Mouse (Mus musculus): ENCODE results near the gene Dexi. TPM values are rescaled to one million over a fixed set of nuclear protein-coding genes. Genes with fewer than 3 reads are reported as not detected.

Gene Dexi
- total and polyA plus RNA-seq, 3 experiments = 9.3 to 17.8 TPM; not detected in 1

DNA sequence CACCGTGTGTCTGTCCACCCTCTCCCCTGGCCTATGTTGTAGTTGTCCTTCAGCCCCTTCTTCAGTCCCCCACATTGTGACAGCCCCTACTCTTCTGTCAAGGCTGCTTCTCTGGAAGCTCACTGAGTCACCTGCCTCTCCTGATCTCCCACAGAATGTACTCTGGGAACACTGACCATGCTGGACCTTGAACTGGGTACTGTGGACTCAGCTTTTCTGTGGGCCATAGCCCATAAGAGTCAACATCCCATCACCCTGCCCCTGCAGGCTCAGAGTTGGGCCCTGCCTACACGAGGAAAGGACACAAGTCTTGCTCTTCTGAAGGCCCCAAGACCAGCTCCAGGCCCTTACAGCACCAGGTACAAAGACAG is 17.3 kb downstream of the Dexi start:
- no peaks in the 10 kb centered on the region for H3K36me3 ChIP-seq (ENCODE audit: control insufficient read depth in 1 of 2, insufficient read depth in 2 of 2, low read length in 2 of 2)
- no peaks in the 10 kb centered on the region for H3K27me3 ChIP-seq (ENCODE audit: control insufficient read depth in 1 of 2, insufficient read depth in 2 of 2, low read length in 2 of 2)
- H3K27ac ChIP-seq (ENCODE audit: control insufficient read depth, low read depth, low read length) = no peak overlapping the region
- DNase-seq (ENCODE audit: low read depth, low spot score) = no peak
- no peak overlapping the region for H3K4me3 ChIP-seq (ENCODE audit: control insufficient read depth in 1 of 2, insufficient read depth in 1 of 2, low read depth in 2 of 2, low read length in 2 of 2)
- H3K9ac ChIP-seq (ENCODE audit: control insufficient read depth, low read depth, low read length, poor library complexity, severe bottlenecking) = no peak overlapping the region
- no peaks in the 10 kb centered on the region for H3K79me2 ChIP-seq (ENCODE audit: control insufficient read depth, insufficient read depth, low read length, poor library complexity)
- H3K9me3 ChIP-seq (replicated peaks; ENCODE audit: insufficient read depth, low read length) = no peaks in the 10 kb centered on the region
- H3K4me1 ChIP-seq (ENCODE audit: control insufficient read depth in 1 of 2, insufficient read depth in 2 of 2, low read length in 2 of 2) = 0 out of 4 replicates have a peak, but pooled peaks cover 0 to 5% of the 10 kb centered on the region in 2 experiments
- TF ChIP-seq CTCF (IDR thresholded peaks at IDR 0.05 in 2 of 3, conservative IDR thresholded peaks at IDR 0.05 in 1 of 3; ENCODE audit: control insufficient read depth in 1 of 3, insufficient read depth in 1 of 3, low read depth in 2 of 3, low read length in 3 of 3, poor library complexity in 1 of 3, severe bottlenecking in 1 of 3) (no peak), ZKSCAN1 (IDR thresholded peaks at IDR 0.05; ENCODE audit: low read depth, low read length) (no peak), ZNF384 (IDR thresholded peaks at IDR 0.05; ENCODE audit: low read depth, low read length) (no peak), POLR2AphosphoS5 (IDR thresholded peaks at IDR 0.05; ENCODE audit: borderline replicate concordance, low read depth, low read length) (no peak), ZMIZ1 (IDR thresholded peaks at IDR 0.05; ENCODE audit: low read depth, low read length) (no peak), MYC (IDR thresholded peaks at IDR 0.05; ENCODE audit: low read depth, low read length) (no peak), KAT2A (conservative IDR thresholded peaks at IDR 0.05; ENCODE audit: low read depth, low read length) (no peak), USF1 (IDR thresholded peaks at IDR 0.05; ENCODE audit: low read depth, low read length) (no peak), CHD2 (IDR thresholded peaks at IDR 0.05; ENCODE audit: low read length) (no peak), SIN3A (IDR thresholded peaks at IDR 0.05; ENCODE audit: low read length) (no peak), NELFE (IDR thresholded peaks at IDR 0.05; ENCODE audit: low read depth, low read length) (no peak), ELF1 (IDR thresholded peaks at IDR 0.05; ENCODE audit: low read depth, low read length) (no peak), TCF12 (IDR thresholded peaks at IDR 0.05; ENCODE audit: low read depth, low read length) (no peak), MYB (IDR thresholded peaks at IDR 0.05; ENCODE audit: low read depth, low read length) (no peak), NRF1 (IDR thresholded peaks at IDR 0.05; ENCODE audit: insufficient read depth, low read depth, low read length, poor library complexity, severe bottlenecking) (no peak), POLR2A (IDR thresholded peaks at IDR 0.05; ENCODE audit: control insufficient read depth in 1 of 2, insufficient read depth in 1 of 2, low read depth in 1 of 2, low read length in 2 of 2, poor library complexity in 1 of 2) (no peak), JUND (IDR thresholded peaks at IDR 0.05; ENCODE audit: low read depth, low read length) (no peak)

- TF ChIP-seq TAL1 (IDR thresholded peaks at IDR 0.05; ENCODE audit: low read length) (0 out of 2 replicates have a peak, but pooled peaks have one; percentile 3), NELFE (IDR thresholded peaks at IDR 0.05; ENCODE audit: low read depth, low read length) (no peak), EP300 (IDR thresholded peaks at IDR 0.05; ENCODE audit: low read depth in 1 of 2, low read length in 2 of 2) (peak in 1 of 2 experiments; percentile 12; a peak in 1 of 4 replicates), ZMIZ1 (IDR thresholded peaks at IDR 0.05; ENCODE audit: low read depth, low read length) (no peak)
- H3K4me3 ChIP-seq (ENCODE audit: control insufficient read depth in 1 of 2, insufficient read depth in 1 of 2, low read depth in 2 of 2, low read length in 2 of 2) = no peak overlapping the region
- 0 out of 4 replicates have a peak, but pooled peaks cover 0 to 5% of the 10 kb centered on the region in 2 experiments for H3K4me1 ChIP-seq (ENCODE audit: control insufficient read depth in 1 of 2, insufficient read depth in 2 of 2, low read length in 2 of 2)
- H3K27ac ChIP-seq (ENCODE audit: control insufficient read depth, low read depth, low read length) = no peak overlapping the region
- H3K36me3 ChIP-seq (ENCODE audit: control insufficient read depth in 1 of 2, insufficient read depth in 2 of 2, low read length in 2 of 2) = no peaks in the 10 kb centered on the region
- no peaks in the 10 kb centered on the region for H3K27me3 ChIP-seq (ENCODE audit: control insufficient read depth in 1 of 2, insufficient read depth in 2 of 2, low read length in 2 of 2)
- DNase-seq (ENCODE audit: low read depth, low spot score) = no peak
- H3K9me3 ChIP-seq (replicated peaks; ENCODE audit: insufficient read depth, low read length) = no peaks in the 10 kb centered on the region
- no peak overlapping the region for H3K9ac ChIP-seq (ENCODE audit: control insufficient read depth, low read depth, low read length, poor library complexity, severe bottlenecking)
- no peaks in the 10 kb centered on the region for H3K79me2 ChIP-seq (ENCODE audit: control insufficient read depth, insufficient read depth, low read length, poor library complexity)
Measured at GRCm38 (mm10) chr16:10524866-10525609, 17.8 kb downstream of the Dexi start.
